Mouse (Mus musculus): ENCODE measurements around the gene Ythdf1. TPM values are rescaled to one million over a fixed set of nuclear protein-coding genes. Genes with fewer than 3 reads are reported as not detected.

Gene Ythdf1
- total and polyA plus RNA-seq, 3 experiments = 36.8 to 72.2 TPM; not detected in 1

GRCm38 (mm10) chr2:180881281-180881680, 39.5 kb downstream of the Ythdf1 start:
- H3K79me2 ChIP-seq (ENCODE audit: control insufficient read depth, insufficient read depth, low read length, poor library complexity) = no peaks in the 10 kb centered on the region
- no peaks in the 10 kb centered on the region for H3K36me3 ChIP-seq (ENCODE audit: control insufficient read depth in 1 of 2, insufficient read depth in 2 of 2, low read length in 2 of 2)
- peaks cover 0 to 3% of the 10 kb centered on the region in 2 experiments; a peak in 3 of 4 replicates for H3K27me3 ChIP-seq (ENCODE audit: control insufficient read depth in 1 of 2, insufficient read depth in 2 of 2, low read length in 2 of 2)
- no peak overlapping the region for H3K9ac ChIP-seq (ENCODE audit: control insufficient read depth, low read depth, low read length, poor library complexity, severe bottlenecking)
- DNase-seq (ENCODE audit: low read depth, low spot score) = no peak
- H3K27ac ChIP-seq (ENCODE audit: control insufficient read depth, low read depth, low read length) = no peak overlapping the region
- TF ChIP-seq CHD2 (IDR thresholded peaks at IDR 0.05; ENCODE audit: low read length) = no peak
- no peak for TF ChIP-seq NELFE (IDR thresholded peaks at IDR 0.05; ENCODE audit: low read depth, low read length)
- TF ChIP-seq RCOR1 (IDR thresholded peaks at IDR 0.05; ENCODE audit: low read depth, low read length) = no peak
- no peak for TF ChIP-seq MYC (IDR thresholded peaks at IDR 0.05; ENCODE audit: low read depth, low read length)
- TF ChIP-seq MEF2A (IDR thresholded peaks at IDR 0.05; ENCODE audit: extremely low read depth, insufficient replicate concordance, low read depth, low read length, poor library complexity, severe bottlenecking) = no peak
- no peak for TF ChIP-seq EP300 (IDR thresholded peaks at IDR 0.05; ENCODE audit: low read depth in 1 of 2, low read length in 2 of 2)
- TF ChIP-seq NRF1 (IDR thresholded peaks at IDR 0.05; ENCODE audit: insufficient read depth, low read depth, low read length, poor library complexity, severe bottlenecking) = no peak
- no peak for TF ChIP-seq ZC3H11A (IDR thresholded peaks at IDR 0.05; ENCODE audit: low read depth, low read length)
- no peak for TF ChIP-seq USF2 (IDR thresholded peaks at IDR 0.05; ENCODE audit: borderline replicate concordance in 1 of 2, insufficient read depth in 1 of 2, low read depth in 1 of 2, low read length in 2 of 2)
- TF ChIP-seq MAFK (IDR thresholded peaks at IDR 0.05; ENCODE audit: borderline replicate concordance, low read depth, low read length) = no peak
- TF ChIP-seq POLR2AphosphoS5 (IDR thresholded peaks at IDR 0.05; ENCODE audit: borderline replicate concordance, low read depth, low read length) = no peak
- TF ChIP-seq KAT2A (conservative IDR thresholded peaks at IDR 0.05; ENCODE audit: low read depth, low read length) = no peak
- no peak for TF ChIP-seq SMC3 (IDR thresholded peaks at IDR 0.05; ENCODE audit: low read depth, low read length)
- TF ChIP-seq CHD1 (IDR thresholded peaks at IDR 0.05; ENCODE audit: low read depth, low read length) = no peak
- no peak for TF ChIP-seq CTCF (IDR thresholded peaks at IDR 0.05 in 2 of 3, conservative IDR thresholded peaks at IDR 0.05 in 1 of 3; ENCODE audit: control insufficient read depth in 1 of 3, insufficient read depth in 1 of 3, low read depth in 2 of 3, low read length in 3 of 3, poor library complexity in 1 of 3, severe bottlenecking in 1 of 3)
- no peak for TF ChIP-seq ZNF384 (IDR thresholded peaks at IDR 0.05; ENCODE audit: low read depth, low read length)
- H3K4me1 ChIP-seq (ENCODE audit: control insufficient read depth in 1 of 2, insufficient read depth in 2 of 2, low read length in 2 of 2) = no peaks in the 10 kb centered on the region
- no peaks in the 10 kb centered on the region for H3K9me3 ChIP-seq (replicated peaks; ENCODE audit: insufficient read depth, low read length)
- no peak overlapping the region for H3K4me3 ChIP-seq (ENCODE audit: control insufficient read depth in 1 of 2, insufficient read depth in 1 of 2, low read depth in 2 of 2, low read length in 2 of 2)

GRCm38 (mm10) chr2:180879365-180880067, 41.2 kb downstream of the Ythdf1 start:
- no peak overlapping the region for H3K9ac ChIP-seq (ENCODE audit: control insufficient read depth, low read depth, low read length, poor library complexity, severe bottlenecking)
- no peaks in the 10 kb centered on the region for H3K36me3 ChIP-seq (ENCODE audit: control insufficient read depth in 1 of 2, insufficient read depth in 2 of 2, low read length in 2 of 2)
- no peaks in the 10 kb centered on the region for H3K9me3 ChIP-seq (replicated peaks; ENCODE audit: insufficient read depth, low read length)
- H3K79me2 ChIP-seq (ENCODE audit: control insufficient read depth, insufficient read depth, low read length, poor library complexity) = no peaks in the 10 kb centered on the region
- peaks cover 0 to 2% of the 10 kb centered on the region in 2 experiments; a peak in 2 of 4 replicates for H3K27me3 ChIP-seq (ENCODE audit: control insufficient read depth in 1 of 2, insufficient read depth in 2 of 2, low read length in 2 of 2)
- no peaks in the 10 kb centered on the region for H3K4me1 ChIP-seq (ENCODE audit: control insufficient read depth in 1 of 2, insufficient read depth in 2 of 2, low read length in 2 of 2)
- no peak for TF ChIP-seq KAT2A (conservative IDR thresholded peaks at IDR 0.05; ENCODE audit: low read depth, low read length)
- no peak for TF ChIP-seq ZKSCAN1 (IDR thresholded peaks at IDR 0.05; ENCODE audit: low read depth, low read length)
- no peak for TF ChIP-seq NRF1 (IDR thresholded peaks at IDR 0.05; ENCODE audit: insufficient read depth, low read depth, low read length, poor library complexity, severe bottlenecking)
- TF ChIP-seq USF1 (IDR thresholded peaks at IDR 0.05; ENCODE audit: low read depth, low read length) = no peak
- no peak for TF ChIP-seq TBP (IDR thresholded peaks at IDR 0.05; ENCODE audit: low read depth, low read length)
- TF ChIP-seq POLR2AphosphoS2 (IDR thresholded peaks at IDR 0.05; ENCODE audit: low read length) = no peak
- no peak for TF ChIP-seq MXI1 (IDR thresholded peaks at IDR 0.05; ENCODE audit: low read depth, low read length)
- TF ChIP-seq MYC (IDR thresholded peaks at IDR 0.05; ENCODE audit: low read depth, low read length) = no peak
- TF ChIP-seq ZC3H11A (IDR thresholded peaks at IDR 0.05; ENCODE audit: low read depth, low read length) = no peak
- TF ChIP-seq MAX (IDR thresholded peaks at IDR 0.05; ENCODE audit: low read length) = no peak
- TF ChIP-seq RAD21 (IDR thresholded peaks at IDR 0.05; ENCODE audit: low read depth, low read length) = no peak
- no peak for TF ChIP-seq HCFC1 (IDR thresholded peaks at IDR 0.05; ENCODE audit: low read depth, low read length)
- no peak for TF ChIP-seq ETS1 (IDR thresholded peaks at IDR 0.05; ENCODE audit: low read depth, low read length)
- TF ChIP-seq NELFE (IDR thresholded peaks at IDR 0.05; ENCODE audit: low read depth, low read length) = no peak
- no peak overlapping the region for H3K4me3 ChIP-seq (ENCODE audit: control insufficient read depth in 1 of 2, insufficient read depth in 1 of 2, low read depth in 2 of 2, low read length in 2 of 2)
- H3K27ac ChIP-seq (ENCODE audit: control insufficient read depth, low read depth, low read length) = no peak overlapping the region
- DNase-seq (ENCODE audit: low read depth, low spot score) = no peak
